Mouse (Mus musculus) midbrain, embryonic 15.5 days (tissue): ENCODE measurements around the gene Ube2d3. TPM values are rescaled to one million over a fixed set of nuclear protein-coding genes. Genes with fewer than 3 reads are reported as not detected.

Experiments
- polyA plus RNA-seq: library from polyadenylated mRNA; unstranded; fragments of >200 nt; fragmentation: Nextera tagmentation; extraction: Ambion mirVana; gene quantifications from 2 replicates; pipeline ENCODE4 v1.2.1, GENCODE M21; 2015

Ube2d3 gene
- polyA plus RNA-seq, 1 experiment from 2014 or later, result 329 TPM

Other genes with a start within 250 kb of the Ube2d3 start
- 3.4 and 4.5 TPM in 2 replicates for gene Cenpe, start 225.6 kb upstream of the Ube2d3 start, polyA plus RNA-seq
- 4.4 and 4.8 TPM in 2 replicates for gene Bdh2, start 156.9 kb upstream of the Ube2d3 start, polyA plus RNA-seq
- gene Slc9b2, start 130.4 kb upstream of the Ube2d3 start, polyA plus RNA-seq, result 1.4 TPM in 2 replicates
- gene Slc9b1, start 90.1 kb upstream of the Ube2d3 start, polyA plus RNA-seq, result 0.56 TPM in 1 of 2 replicates, not detected in the other
- gene Cisd2, start 14.2 kb upstream of the Ube2d3 start, polyA plus RNA-seq, result 67.2 and 72.0 TPM in 2 replicates
- 7.9 and 8.5 TPM in 2 replicates for gene Manba, start 47.5 kb downstream of the Ube2d3 start, polyA plus RNA-seq